Mouse (Mus musculus): ENCODE measurements around the gene Eif3i. TPM values are rescaled to one million over a fixed set of nuclear protein-coding genes. Genes with fewer than 3 reads are reported as not detected.
A peak's percentile ranks its signal among the peaks of the same experiment; 100 is the strongest.

Eif3i gene
- polyA plus RNA-seq, 2 experiments: 201 to 223 TPM

- H3K9me3 ChIP-seq (ENCODE audit: control insufficient read depth, low read length): no peaks in the 10 kb centered on the region
- peaks cover 8% of the 10 kb centered on the region in 2 experiments; a peak in 3 of 4 replicates for H3K4me1 ChIP-seq (replicated peaks; ENCODE audit: control insufficient read depth in 2 of 2, insufficient read depth in 2 of 2, low read length in 1 of 2)
- H3K9ac ChIP-seq (replicated peaks): no peak overlapping the region
- DNase-seq (ENCODE audit: low read depth in 3 of 3, low spot score in 3 of 3) (no peak), ATAC-seq (ENCODE audit: insufficient read depth) (no peak)
- no peak overlapping the region for H3K27ac ChIP-seq
- H3K36me3 ChIP-seq (replicated peaks; ENCODE audit: control insufficient read depth, insufficient read depth, low read depth): no peaks in the 10 kb centered on the region
- TF ChIP-seq EP300 (IDR thresholded peaks at IDR 0.05; ENCODE audit: low read depth): no peak
- TF ChIP-seq CTCF (IDR thresholded peaks at IDR 0.05; ENCODE audit: low read depth): no peak
- no peak overlapping the region for H3K4me2 ChIP-seq (ENCODE audit: low read depth)
- 74% methylated on average over 8 of the region's 8 CpGs for WGBS (ENCODE audit: insufficient replicate concordance)
- H3K27me3 ChIP-seq (ENCODE audit: control insufficient read depth, insufficient read depth, low read length): no peaks in the 10 kb centered on the region; the same call in 1 of the 2 replicates
- H3K4me3 ChIP-seq (ENCODE audit: insufficient read depth in 1 of 2, low read depth in 2 of 2, low read length in 2 of 2): no peak overlapping the region
Measured at GRCm38 (mm10) chr4:129563718-129564117, 36.7 kb downstream of the Eif3i start.

DNA sequence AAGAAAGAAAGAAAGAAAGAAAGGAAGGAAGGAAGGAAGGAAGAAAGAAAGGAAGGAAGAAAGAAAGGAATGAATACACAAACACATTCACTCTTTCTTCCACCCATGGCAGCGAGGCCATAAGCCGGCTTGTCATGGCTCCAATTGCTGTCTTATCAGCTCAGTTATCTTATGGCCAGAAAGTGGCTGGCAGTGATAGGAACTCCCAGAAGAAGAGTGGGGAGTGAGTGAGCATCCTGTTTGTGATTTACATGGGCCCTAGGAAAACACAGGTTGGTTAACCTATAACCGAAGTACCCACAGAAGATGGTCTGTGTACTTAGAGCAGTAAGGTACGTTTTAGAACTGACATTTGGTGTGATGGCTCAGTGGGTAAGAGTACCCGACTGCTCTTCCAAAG is 39.3 kb downstream of the Eif3i start:
- DNase-seq (ENCODE audit: low read depth in 3 of 3, low spot score in 3 of 3): no peak
- Histone ChIP-seq H3K9ac (replicated peaks) (no peak overlapping the region), H3K4me3 (ENCODE audit: insufficient read depth in 1 of 2, low read depth in 2 of 2, low read length in 2 of 2) (no peak overlapping the region), H3K27ac (no peak overlapping the region), H3K4me1 (replicated peaks; ENCODE audit: control insufficient read depth in 2 of 2, insufficient read depth in 2 of 2, low read length in 1 of 2) (peaks cover 24 to 25% of the 10 kb centered on the region in 2 experiments), H3K4me2 (ENCODE audit: low read depth) (no peak overlapping the region), H3K36me3 (replicated peaks; ENCODE audit: control insufficient read depth, insufficient read depth, low read depth) (no peaks in the 10 kb centered on the region), H3K9me3 (ENCODE audit: control insufficient read depth, low read length) (no peaks in the 10 kb centered on the region), H3K27me3 (ENCODE audit: control insufficient read depth, insufficient read depth, low read length) (no peaks in the 10 kb centered on the region; the same call in 1 of the 2 replicates)
- no peak for TF ChIP-seq CTCF (IDR thresholded peaks at IDR 0.05; ENCODE audit: low read depth)
- TF ChIP-seq EP300 (IDR thresholded peaks at IDR 0.05; ENCODE audit: low read depth): no peak
- no peak for ATAC-seq (ENCODE audit: insufficient read depth)
- WGBS (ENCODE audit: insufficient replicate concordance): 42% methylated on average over 5 of the region's 5 CpGs

DNA sequence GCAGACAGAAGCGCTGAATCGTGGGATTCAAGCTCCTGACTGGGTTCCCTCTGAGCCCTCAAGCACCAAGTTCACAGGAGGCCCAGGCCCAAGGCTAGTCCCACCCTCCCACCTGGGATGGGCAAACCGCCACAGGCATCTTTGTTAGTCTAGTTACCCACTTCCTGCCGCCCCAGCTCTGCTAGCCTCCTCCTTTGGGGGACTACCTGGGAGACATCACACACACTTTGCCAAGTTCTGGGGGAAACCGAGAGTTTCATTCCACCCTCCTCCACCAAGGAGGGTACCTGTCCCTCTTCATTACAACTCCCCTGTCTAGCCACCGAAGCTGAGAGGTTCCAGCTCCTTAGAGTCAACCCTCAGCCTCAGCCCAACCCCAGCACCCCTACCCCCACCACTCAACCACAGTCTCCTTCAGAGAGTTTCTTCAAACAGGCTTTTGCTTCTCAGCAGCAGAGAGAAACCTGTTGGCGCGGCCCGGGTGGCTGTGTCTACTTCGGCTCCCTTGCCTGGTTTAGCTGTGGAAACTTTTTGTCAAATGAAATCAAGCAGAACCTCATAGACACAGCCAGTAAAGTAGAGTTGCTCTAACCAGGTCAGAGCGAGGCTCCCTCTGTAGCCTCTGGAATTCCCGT is 42.0 kb downstream of the Eif3i start:
- no peak overlapping the region for H3K4me3 ChIP-seq (ENCODE audit: insufficient read depth in 1 of 2, low read depth in 2 of 2, low read length in 2 of 2)
- H3K4me1 ChIP-seq (replicated peaks; ENCODE audit: control insufficient read depth in 2 of 2, insufficient read depth in 2 of 2, low read length in 1 of 2): peaks cover 34 to 35% of the 10 kb centered on the region in 2 experiments
- no peaks in the 10 kb centered on the region for H3K36me3 ChIP-seq (replicated peaks; ENCODE audit: control insufficient read depth, insufficient read depth, low read depth)
- no peak for TF ChIP-seq CTCF (IDR thresholded peaks at IDR 0.05; ENCODE audit: low read depth)
- TF ChIP-seq EP300 (IDR thresholded peaks at IDR 0.05; ENCODE audit: low read depth): no peak
- no peak overlapping the region for H3K27ac ChIP-seq
- H3K27me3 ChIP-seq (ENCODE audit: control insufficient read depth, insufficient read depth, low read length): peaks cover 13% of the 10 kb centered on the region
- H3K9me3 ChIP-seq (ENCODE audit: control insufficient read depth, low read length): no peaks in the 10 kb centered on the region
- H3K4me2 ChIP-seq (ENCODE audit: low read depth): no peak overlapping the region
- 71% methylated on average over 12 of the region's 12 CpGs for WGBS (ENCODE audit: insufficient replicate concordance)
- ATAC-seq (ENCODE audit: insufficient read depth) (no peak), DNase-seq (ENCODE audit: low read depth in 3 of 3, low spot score in 3 of 3) (no peak)
- H3K9ac ChIP-seq (replicated peaks): 0 out of 2 replicates have a peak overlapping the region, but pooled peaks have one; percentile 5

GRCm38 (mm10) chr4:129557256-129557808 is 43.1 kb downstream of the Eif3i start:
- TF ChIP-seq CTCF (IDR thresholded peaks at IDR 0.05; ENCODE audit: low read depth) (no peak), EP300 (IDR thresholded peaks at IDR 0.05; ENCODE audit: low read depth) (peak; percentile 84)
- peak; percentile 79 to 89 (median 82) for DNase-seq (ENCODE audit: low read depth in 3 of 3, low spot score in 3 of 3)
- Histone ChIP-seq H3K4me1 (replicated peaks; ENCODE audit: control insufficient read depth in 2 of 2, insufficient read depth in 2 of 2, low read length in 1 of 2) (peaks cover 34 to 35% of the 10 kb centered on the region in 2 experiments), H3K4me3 (ENCODE audit: insufficient read depth in 1 of 2, low read depth in 2 of 2, low read length in 2 of 2) (peak overlapping the region; percentile 59 to 82), H3K9me3 (ENCODE audit: control insufficient read depth, low read length) (no peaks in the 10 kb centered on the region), H3K4me2 (ENCODE audit: low read depth) (peak overlapping the region; percentile 82), H3K9ac (replicated peaks) (peak overlapping the region; percentile 61), H3K27ac (peak overlapping the region; percentile 80), H3K27me3 (ENCODE audit: control insufficient read depth, insufficient read depth, low read length) (peaks cover 13% of the 10 kb centered on the region), H3K36me3 (replicated peaks; ENCODE audit: control insufficient read depth, insufficient read depth, low read depth) (no peaks in the 10 kb centered on the region)
- 62% methylated on average over 9 of the region's 9 CpGs for WGBS (ENCODE audit: insufficient replicate concordance)
- peak; percentile 85 for ATAC-seq (ENCODE audit: insufficient read depth)

- Histone ChIP-seq H3K27ac (peak overlapping the region; percentile 80), H3K27me3 (ENCODE audit: control insufficient read depth, insufficient read depth, low read length) (peaks cover 13% of the 10 kb centered on the region), H3K4me2 (ENCODE audit: low read depth) (peak overlapping the region; percentile 82), H3K36me3 (replicated peaks; ENCODE audit: control insufficient read depth, insufficient read depth, low read depth) (no peaks in the 10 kb centered on the region), H3K4me3 (ENCODE audit: insufficient read depth in 1 of 2, low read depth in 2 of 2, low read length in 2 of 2) (peak overlapping the region; percentile 59 to 82), H3K9me3 (ENCODE audit: control insufficient read depth, low read length) (no peaks in the 10 kb centered on the region), H3K9ac (replicated peaks) (peak overlapping the region; percentile 61), H3K4me1 (replicated peaks; ENCODE audit: control insufficient read depth in 2 of 2, insufficient read depth in 2 of 2, low read length in 1 of 2) (peaks cover 29 to 30% of the 10 kb centered on the region in 2 experiments)
- peak; percentile 70 to 73 (median 70) for DNase-seq (ENCODE audit: low read depth in 3 of 3, low spot score in 3 of 3)
- ATAC-seq (ENCODE audit: insufficient read depth): peak; percentile 69
- WGBS (ENCODE audit: insufficient replicate concordance): 6% methylated on average over 33 of the region's 33 CpGs
- TF ChIP-seq EP300 (IDR thresholded peaks at IDR 0.05; ENCODE audit: low read depth) (no peak), CTCF (IDR thresholded peaks at IDR 0.05; ENCODE audit: low read depth) (no peak)
Measured at GRCm38 (mm10) chr4:129556532-129557223, 43.8 kb downstream of the Eif3i start.

Data from liver, embryonic 14.5 days (tissue).